Mouse (Mus musculus) E14TG2a.4 (cell line): ENCODE measurements at regions not wholly inside any gene's neighbourhood (a gene's known extent, or its start where the extent isn't known, plus 50 kb on each side); places are given as distances from the start of the nearest gene placed in this dataset.
"Not testable (repeated sequence)": the region's sequence is repeated elsewhere in the genome, so short reads cannot be mapped to it uniquely, and the experiment has no call there.

Experiments used
- CTCF ChIP-seq: conservative IDR thresholded peaks from 2 replicates; pipeline ENCODE4 v1.5.1; 2014; ENCODE audit warnings: low read length
- NANOG ChIP-seq: IDR thresholded peaks from 2 replicates; pipeline ENCODE4 v1.6.1; 2014; ENCODE audit warnings: borderline replicate concordance, low read length, mixed read lengths
- POU5F1 ChIP-seq: IDR thresholded peaks from 2 replicates; pipeline ENCODE4 v1.6.1; 2014; ENCODE audit warnings: low read length, borderline replicate concordance

DNA sequence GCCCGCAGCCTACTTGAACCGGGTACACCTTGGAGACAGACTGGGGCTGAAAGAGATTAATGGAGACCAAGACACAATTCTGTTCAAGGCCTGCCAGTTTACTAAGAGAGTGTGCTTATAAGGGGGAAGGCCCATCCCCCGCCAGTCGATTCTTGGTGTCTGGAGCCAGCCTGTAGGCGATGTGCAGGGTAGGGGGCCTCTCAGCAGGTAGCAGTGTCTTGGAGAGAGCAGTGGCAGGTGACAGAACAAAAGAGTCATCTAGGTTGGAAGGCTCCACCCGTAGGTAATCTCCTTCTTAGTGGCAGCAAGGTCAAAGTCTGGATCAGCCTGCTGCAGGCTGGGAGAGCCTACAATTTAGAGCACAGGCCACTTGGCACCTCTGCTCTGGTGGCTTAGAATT, 335.7 kb upstream of the Cwc22 start:
- TF ChIP-seq CTCF, POU5F1: not testable (repeated sequence)
- TF ChIP-seq NANOG, result peak; percentile 35; the same call in 1 of the 2 replicates
